Mouse (Mus musculus): ENCODE data around the gene Nfia. TPM values are rescaled to one million over a fixed set of nuclear protein-coding genes. Genes with fewer than 3 reads are reported as not detected.
A peak's percentile ranks its signal among the peaks of the same experiment; 100 is the strongest.

Gene Nfia
- total RNA-seq, 1 experiment from 2014 or later = 16.9 TPM

DNA sequence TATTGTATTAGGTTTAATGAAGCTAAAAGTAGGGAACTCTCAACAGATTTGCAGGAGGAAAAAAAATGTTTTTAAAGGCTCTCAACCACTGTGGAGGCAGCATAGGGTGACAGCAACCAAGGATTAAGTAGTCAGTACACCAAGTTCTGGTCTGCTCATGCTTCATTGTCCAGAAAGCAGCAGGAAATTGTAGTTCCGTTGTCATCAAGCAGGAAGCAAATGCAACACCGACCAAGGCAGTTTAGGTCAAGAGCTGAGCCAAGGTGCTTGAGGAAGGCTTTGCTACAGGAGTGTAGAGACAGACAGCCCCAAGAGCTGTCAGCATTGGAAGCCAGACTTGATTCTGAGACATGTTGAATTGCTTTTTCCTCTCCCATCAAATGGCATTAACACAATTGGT lies 342.4 kb downstream of the Nfia start:
- ATAC-seq (replicated peaks in 1 of 2; ENCODE audit: insufficient read depth in 1 of 2, low FRiP score in 2 of 2, low TSS enrichment in 1 of 2, low read depth in 1 of 2, poor library complexity in 2 of 2, severe bottlenecking in 2 of 2) = no peak

DNA sequence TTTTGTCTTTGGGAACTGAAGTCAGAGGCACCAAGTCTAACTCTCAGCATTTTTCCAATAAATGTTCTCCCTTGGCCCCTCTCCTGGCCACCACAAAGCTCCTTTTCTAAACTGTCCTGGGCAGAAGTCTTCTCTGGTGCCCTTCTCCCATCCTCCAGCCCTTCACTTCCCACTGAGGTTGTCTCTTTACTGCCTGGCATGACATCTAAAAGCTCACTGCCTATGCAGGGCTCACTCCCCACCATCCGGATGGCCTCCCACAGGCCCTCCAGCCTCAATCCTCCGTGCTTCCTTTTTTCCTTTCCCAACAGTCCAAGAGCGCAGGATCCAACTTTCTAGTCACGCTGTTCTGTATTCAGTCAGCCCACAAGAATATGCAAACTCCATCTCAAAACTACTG lies 342.9 kb downstream of the Nfia start:
- ATAC-seq (replicated peaks in 1 of 2; ENCODE audit: insufficient read depth in 1 of 2, low FRiP score in 2 of 2, low TSS enrichment in 1 of 2, low read depth in 1 of 2, poor library complexity in 2 of 2, severe bottlenecking in 2 of 2) = no peak

DNA sequence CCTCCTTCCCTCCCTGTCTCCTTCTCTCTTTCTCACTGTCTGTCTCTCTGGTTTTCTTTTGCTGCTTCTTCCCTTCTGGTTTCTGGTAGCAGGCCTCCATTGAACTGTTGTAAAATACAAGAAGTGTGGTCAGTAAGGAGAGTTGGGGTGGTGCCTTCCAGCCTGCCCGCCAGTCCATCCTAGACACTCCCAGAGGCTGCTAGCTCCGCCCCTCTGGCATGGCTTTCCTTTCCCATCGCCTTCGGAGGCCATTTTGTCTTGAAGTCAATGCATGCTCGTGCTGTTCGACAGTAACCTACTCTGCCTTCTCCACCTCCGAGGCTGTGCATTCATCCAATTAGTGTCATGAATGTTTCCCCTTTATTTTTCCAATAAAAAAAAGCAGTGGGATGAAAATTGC lies 343.5 kb downstream of the Nfia start:
- no peak for ATAC-seq (replicated peaks in 1 of 2; ENCODE audit: insufficient read depth in 1 of 2, low FRiP score in 2 of 2, low TSS enrichment in 1 of 2, low read depth in 1 of 2, poor library complexity in 2 of 2, severe bottlenecking in 2 of 2)

DNA sequence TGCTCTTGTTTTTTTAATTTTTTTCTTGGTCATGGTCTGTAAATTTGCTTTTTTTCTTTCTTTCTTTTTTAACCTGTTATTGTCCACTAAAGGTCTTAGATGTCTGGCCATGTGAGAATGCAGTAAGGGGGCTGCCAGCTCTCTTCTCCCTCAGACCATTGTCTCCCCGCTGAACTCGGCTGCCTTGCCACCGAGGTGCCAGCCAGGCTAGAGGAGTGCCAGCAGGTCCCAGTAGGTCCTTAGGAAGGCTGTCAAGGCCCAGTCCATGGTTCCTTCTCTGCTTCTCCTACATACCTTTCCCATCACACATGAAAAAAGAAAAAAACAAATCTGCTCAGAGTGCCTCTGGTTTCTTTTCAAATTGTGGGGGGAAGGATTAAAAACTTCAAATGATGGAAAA lies 345.6 kb downstream of the Nfia start:
- ATAC-seq (replicated peaks in 1 of 2; ENCODE audit: insufficient read depth in 1 of 2, low FRiP score in 2 of 2, low TSS enrichment in 1 of 2, low read depth in 1 of 2, poor library complexity in 2 of 2, severe bottlenecking in 2 of 2) = no peak

DNA sequence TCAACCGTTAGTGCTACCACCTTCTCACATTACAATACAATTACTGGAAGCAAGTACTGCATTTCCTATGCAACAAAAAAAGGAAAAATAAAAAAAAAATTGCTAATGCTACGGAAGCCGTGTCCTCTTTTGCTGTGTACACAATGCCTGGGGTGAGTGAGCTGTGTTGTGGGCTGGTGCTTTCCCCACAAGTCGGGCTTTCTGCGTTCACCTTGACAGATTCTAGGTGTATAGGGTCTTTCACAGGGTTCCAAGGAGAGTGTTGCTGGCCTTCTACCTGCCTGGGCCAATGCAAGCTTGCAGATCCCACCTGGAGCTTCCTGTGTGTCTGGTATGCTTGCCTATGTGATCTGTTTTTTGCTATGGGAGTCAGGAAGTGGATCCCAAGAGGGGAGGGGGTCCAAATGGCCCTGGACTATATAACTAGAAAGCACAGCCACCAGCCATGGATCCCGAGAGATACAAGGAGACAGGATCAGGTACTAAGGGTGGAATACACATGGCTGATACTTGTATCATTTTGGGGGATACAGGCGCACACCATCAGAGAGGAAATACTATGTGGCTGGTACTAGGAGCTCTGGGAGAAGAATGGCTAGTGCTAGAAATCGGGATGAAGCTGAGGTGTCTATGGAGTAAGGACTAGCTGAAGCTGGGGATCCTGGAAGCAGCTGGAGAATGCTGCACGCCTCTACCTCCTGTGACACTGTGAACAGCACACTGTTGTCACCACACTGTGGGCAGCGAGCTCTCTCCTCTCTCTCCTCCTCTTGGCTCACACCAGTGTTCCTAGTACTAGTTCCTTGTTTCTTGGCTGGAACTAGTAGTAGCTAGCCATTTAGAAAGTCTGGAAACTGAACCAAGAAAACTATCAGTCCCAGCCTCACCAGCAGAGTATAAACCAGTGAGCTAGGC lies 346.5 kb downstream of the Nfia start:
- ATAC-seq (replicated peaks in 1 of 2; ENCODE audit: insufficient read depth in 1 of 2, low FRiP score in 2 of 2, low TSS enrichment in 1 of 2, low read depth in 1 of 2, poor library complexity in 2 of 2, severe bottlenecking in 2 of 2) = no peak

DNA sequence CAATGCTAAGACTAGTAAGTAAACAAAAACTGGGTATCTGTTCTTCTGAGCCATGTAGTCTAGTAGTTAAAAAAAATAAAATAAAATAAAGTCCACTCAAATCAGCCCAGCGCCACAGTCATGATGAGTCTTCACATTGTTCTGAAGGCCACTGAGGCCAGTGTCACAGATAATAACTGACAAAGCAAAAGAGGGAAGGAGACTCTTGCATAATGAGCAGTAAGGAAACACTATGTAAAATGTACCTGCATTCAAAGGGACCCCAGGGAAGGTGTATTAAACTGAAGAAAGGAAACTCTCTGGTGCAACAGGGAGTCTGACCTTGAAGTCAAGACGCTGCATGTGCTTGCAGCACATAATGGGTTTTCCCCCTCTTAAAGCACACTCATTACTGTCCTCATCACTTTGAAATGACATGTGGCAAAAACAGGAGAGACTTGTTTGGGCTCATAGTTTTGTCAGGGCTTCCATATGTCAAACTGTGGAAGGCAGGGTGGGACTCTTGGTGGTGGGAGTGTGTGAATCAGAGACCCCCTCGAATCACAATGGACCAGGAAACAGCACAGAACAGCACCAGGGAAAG lies 347.5 kb downstream of the Nfia start:
- ATAC-seq (replicated peaks in 1 of 2; ENCODE audit: insufficient read depth in 1 of 2, low FRiP score in 2 of 2, low TSS enrichment in 1 of 2, low read depth in 1 of 2, poor library complexity in 2 of 2, severe bottlenecking in 2 of 2) = peak in 1 of 2 experiments; percentile 44; a peak in 1 of 4 replicates

DNA sequence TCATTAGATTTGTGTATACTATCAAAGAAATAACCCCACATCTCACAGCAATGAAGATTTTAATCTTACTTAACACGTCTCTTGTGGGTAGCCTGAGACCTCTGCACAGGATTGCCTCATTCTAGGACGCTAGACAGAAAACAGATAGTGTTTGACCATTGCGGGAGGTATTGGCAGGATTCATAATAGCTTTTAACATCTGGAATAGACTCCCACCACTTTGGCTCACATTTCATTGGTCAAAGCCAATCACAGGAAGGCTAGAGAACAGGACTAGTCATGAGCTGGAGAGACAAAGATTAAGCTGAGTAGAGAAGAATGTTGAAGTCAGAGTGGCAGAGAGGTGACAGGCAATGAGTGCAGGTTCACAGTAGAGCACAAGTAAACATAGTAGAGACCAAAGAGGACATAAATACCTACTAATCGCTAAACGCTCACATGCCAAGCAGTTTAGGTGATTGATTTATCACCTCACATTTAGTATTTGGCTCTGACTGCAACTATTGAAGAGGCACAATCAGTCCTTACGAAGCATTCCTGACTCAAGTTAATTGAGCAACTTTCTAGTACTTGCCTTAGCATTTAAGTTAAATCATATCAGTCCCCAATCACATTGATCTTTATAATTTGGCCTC lies 348.3 kb downstream of the Nfia start:
- no peak for ATAC-seq (replicated peaks in 1 of 2; ENCODE audit: insufficient read depth in 1 of 2, low FRiP score in 2 of 2, low TSS enrichment in 1 of 2, low read depth in 1 of 2, poor library complexity in 2 of 2, severe bottlenecking in 2 of 2)

DNA sequence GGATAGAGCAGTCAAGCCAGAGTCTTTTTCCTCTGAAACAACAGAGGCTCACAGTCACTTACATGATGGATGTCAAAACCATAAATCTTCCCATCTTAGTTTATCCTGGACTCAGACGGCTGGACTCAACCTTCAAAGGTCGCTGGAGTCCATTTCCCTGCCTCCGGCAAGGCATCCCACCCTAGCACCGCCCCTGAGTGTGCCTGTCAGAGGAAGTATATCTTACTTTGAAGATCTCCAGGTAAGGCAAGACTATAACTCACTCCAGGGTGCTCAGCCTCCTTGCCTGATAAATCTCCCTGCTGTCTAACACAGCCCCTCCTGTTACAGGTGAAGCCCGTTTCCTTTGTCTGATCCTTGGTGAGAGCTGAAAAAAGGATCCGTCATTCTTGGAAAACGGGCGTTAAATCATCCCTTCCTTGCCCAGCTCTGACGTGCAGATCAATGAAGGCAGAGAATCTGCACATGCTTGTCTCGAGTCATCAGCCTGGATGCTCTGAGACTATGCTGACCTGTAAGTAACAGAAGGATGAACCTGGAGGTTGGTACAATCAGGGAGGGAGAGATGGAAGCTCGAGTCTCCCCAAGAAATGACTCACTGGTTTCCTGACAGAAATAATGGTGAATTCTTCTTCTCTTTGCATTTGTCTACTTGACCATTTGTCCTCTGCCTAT lies 353.6 kb downstream of the Nfia start:
- no peak for ATAC-seq (replicated peaks in 1 of 2; ENCODE audit: insufficient read depth in 1 of 2, low FRiP score in 2 of 2, low TSS enrichment in 1 of 2, low read depth in 1 of 2, poor library complexity in 2 of 2, severe bottlenecking in 2 of 2)

DNA sequence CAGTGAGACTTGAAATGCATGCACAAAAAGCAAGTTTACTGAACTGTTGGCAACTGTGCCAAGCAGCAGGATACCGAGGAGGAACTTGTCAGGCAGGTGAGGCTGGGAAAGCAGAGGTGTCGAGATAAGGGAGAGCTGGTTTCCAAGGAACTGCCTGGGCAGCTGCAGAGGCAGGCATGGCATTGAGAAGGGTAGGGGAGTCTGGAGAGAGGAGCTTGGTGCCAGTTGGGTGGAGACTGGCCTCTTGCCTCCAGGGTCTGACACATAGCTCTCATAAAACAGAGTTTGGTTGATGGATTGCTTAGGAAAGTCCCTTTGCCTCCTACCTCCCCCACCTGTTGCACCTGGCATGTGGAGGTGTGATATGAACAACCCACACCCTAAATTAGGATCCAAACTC lies 358.3 kb downstream of the Nfia start:
- ATAC-seq (replicated peaks in 1 of 2; ENCODE audit: insufficient read depth in 1 of 2, low FRiP score in 2 of 2, low TSS enrichment in 1 of 2, low read depth in 1 of 2, poor library complexity in 2 of 2, severe bottlenecking in 2 of 2) = no peak

DNA sequence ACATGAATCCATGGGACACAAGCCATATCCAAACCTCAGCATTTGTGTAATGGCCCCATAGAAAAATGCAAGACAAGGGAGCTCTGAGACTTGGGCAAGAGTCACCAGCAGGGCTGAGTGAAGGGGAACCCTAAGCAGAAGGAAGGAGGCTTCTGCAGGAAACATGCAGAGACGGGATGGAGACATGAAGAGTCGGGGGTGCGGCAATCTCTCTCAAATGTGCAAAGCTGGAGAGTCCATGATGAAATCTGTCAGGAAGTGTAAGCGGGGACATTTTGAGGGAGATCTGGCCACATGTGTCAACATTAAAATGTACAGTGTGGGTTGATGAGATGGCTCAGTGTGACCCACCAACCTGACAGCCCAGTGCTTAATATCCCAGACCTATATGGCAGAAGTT lies 361.5 kb downstream of the Nfia start:
- peak in 1 of 2 experiments; percentile 21; a peak in 1 of 4 replicates for ATAC-seq (replicated peaks in 1 of 2; ENCODE audit: insufficient read depth in 1 of 2, low FRiP score in 2 of 2, low TSS enrichment in 1 of 2, low read depth in 1 of 2, poor library complexity in 2 of 2, severe bottlenecking in 2 of 2)

DNA sequence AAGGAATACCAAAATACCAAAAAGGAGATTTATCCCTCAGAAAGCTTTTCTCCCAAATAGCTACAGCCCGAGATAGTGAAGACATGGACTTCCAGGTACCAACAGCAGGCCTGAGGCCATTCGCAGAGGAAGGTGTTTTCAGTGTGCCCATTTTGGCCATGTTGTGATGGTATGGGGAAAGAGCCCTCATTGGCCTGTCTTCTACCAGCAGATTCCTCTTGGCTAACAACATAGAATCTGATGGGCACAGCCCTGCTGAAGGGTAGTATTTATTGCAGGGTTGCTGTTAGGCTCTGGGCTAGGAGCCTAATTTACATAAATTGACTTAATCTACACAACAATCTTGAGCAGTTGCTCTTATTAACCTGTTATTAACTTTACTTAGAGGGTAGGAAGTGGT lies 363.5 kb downstream of the Nfia start:
- ATAC-seq (replicated peaks in 1 of 2; ENCODE audit: insufficient read depth in 1 of 2, low FRiP score in 2 of 2, low TSS enrichment in 1 of 2, low read depth in 1 of 2, poor library complexity in 2 of 2, severe bottlenecking in 2 of 2) = no peak

DNA sequence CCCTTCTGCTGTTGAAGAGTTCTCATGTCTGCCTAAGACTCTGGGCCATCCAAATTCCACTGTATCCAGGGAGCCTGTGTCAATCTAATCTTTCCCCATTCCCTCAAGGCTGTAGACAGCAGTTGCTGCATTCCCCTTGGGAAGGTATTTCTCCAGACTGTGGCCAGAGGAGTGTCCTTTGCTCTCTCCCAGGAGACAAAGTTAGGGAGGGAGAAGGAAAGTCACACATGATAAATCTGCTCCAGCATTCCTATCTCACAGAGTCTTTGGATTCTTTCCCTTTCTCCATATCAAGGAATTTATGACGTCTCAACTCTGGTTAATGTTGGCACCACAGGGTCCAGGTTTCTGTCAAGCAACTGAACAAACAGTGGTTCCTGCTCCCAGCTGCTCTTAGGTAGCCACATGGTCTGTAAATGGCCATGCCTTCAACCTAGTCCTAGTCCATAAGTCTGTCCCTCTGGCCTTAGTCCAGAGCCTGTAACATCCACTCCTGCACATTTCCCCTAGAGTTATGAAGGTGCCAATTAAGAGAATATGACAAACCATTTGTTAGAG lies 370.4 kb downstream of the Nfia start:
- ATAC-seq (replicated peaks in 1 of 2; ENCODE audit: insufficient read depth in 1 of 2, low FRiP score in 2 of 2, low TSS enrichment in 1 of 2, low read depth in 1 of 2, poor library complexity in 2 of 2, severe bottlenecking in 2 of 2) = no peak

DNA sequence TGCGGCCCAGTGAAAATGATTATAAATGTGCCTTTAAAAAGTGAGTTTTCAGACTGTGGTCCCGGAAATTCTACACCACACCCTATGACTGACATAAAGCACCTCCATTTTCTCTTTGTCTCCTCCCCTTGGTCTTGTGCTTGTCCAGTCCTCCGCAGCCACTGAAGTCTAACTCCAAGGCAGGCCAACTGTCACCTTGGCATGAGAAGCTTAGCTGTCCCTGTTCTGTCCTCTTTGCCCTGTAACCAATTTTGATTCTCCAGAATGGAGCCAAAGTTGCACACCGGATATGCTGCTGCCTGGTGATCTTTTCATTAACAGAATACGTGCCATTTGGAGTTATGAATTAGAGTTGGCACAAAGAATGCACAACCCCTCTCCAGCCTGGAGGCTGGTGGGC lies 378.0 kb downstream of the Nfia start:
- ATAC-seq (replicated peaks in 1 of 2; ENCODE audit: insufficient read depth in 1 of 2, low FRiP score in 2 of 2, low TSS enrichment in 1 of 2, low read depth in 1 of 2, poor library complexity in 2 of 2, severe bottlenecking in 2 of 2) = no peak

DNA sequence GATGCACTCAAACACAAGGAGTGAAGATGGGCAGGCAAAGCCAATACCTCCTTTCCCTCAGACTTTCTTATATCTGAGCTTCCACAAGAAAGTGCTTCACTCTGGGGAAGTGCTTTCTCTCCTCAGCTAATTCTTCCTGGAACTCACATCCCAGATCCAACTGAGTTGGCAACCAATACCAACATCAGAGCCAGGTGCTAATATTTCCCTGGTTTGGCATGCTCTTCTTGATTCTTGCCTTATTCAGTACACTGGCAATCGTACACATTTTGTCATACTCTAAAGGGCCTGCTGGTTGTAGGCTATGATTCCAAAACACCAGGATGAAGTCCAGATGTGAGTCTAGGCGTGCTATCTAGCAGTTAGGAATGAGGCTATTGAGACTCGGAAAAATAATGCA lies 385.4 kb downstream of the Nfia start:
- ATAC-seq (replicated peaks in 1 of 2; ENCODE audit: insufficient read depth in 1 of 2, low FRiP score in 2 of 2, low TSS enrichment in 1 of 2, low read depth in 1 of 2, poor library complexity in 2 of 2, severe bottlenecking in 2 of 2) = no peak

DNA sequence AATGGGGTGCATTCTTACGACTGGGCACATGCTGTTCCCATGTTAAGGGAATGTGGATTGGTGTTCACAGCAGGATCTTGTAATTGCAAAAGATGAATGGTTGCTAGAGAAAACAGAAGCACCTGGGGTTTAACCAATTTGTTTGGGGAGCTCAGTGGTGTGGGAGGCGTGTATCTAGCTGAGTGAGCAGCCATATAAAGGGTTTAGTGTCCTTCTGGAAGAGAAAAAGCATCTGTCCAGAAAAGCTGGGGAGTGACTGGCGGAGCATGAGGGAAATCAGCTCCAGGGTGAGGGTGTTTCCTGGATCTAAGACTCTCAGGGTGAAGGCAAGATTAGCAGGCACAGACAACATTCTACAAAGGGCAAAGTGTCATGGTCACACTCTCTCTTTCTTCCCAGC lies 393.8 kb downstream of the Nfia start:
- no peak for ATAC-seq (replicated peaks in 1 of 2; ENCODE audit: insufficient read depth in 1 of 2, low FRiP score in 2 of 2, low TSS enrichment in 1 of 2, low read depth in 1 of 2, poor library complexity in 2 of 2, severe bottlenecking in 2 of 2)
